11 mouse cellular contexts compared by ENCODE assay signal in the genomic region with DNA sequence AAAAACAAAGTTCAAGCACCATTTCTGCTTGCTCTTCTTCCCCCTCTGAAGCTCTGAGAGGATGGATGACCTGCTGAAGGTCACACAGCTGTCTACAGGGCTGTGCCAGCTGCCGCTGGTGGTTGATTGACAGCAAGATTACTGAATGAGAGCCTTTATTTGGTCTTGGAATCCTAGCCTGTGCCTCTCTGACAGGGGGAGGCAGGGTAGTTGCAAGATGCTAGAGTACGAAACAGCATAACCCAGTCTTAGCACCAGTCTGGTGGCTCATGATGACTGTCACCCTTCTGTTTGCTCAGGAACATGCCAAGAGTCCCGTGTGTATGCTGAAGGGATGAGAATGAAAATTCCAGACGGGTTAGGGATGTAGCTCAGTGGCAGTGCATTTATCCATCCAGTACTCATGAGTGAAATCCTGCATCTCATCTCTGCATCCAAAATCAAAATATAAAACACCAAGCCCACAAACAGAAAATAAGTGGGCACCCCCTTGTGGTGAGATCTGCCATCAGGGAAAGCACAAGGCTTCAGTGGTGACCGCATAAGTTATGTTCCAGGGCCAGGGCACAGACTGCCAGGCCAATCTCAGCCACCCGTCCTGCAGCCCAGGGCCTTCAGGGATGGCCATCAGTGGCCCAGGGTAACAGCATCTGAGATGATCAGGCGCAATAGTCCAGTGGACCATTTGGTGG. TPM values are rescaled to one million over a fixed set of nuclear protein-coding genes. Genes with fewer than 3 reads are reported as not detected.
A peak's percentile ranks its signal among the peaks of the same experiment; 100 is the strongest.
DNase-seq lines count a peak whose midpoint lies in the region; ATAC-seq lines count a peak whose summit lies in the region.
"Had no signal": no experiment of that assay in that cellular context is flagged by ENCODE, and none has a peak within 500 bp of the region (broad histone marks: within the 10 kb centered on the region; RNA-seq: fewer than 3 reads in every experiment).

No protein-coding gene starts in this region.

- H3K9me3 ChIP-seq in hindbrain, embryonic 11.5 days (ENCODE audit: control insufficient read depth, low read length) = no peaks in the 10 kb centered on the region
- no peaks in the 10 kb centered on the region for H3K9me3 ChIP-seq in hindbrain, embryonic 14.5 days (ENCODE audit: control insufficient read depth, low read length)
- H3K9me3 ChIP-seq in hindbrain, embryonic 12.5 days (replicated peaks) = no peaks in the 10 kb centered on the region

- ATAC-seq in hindbrain, embryonic 11.5 days (ENCODE audit: low FRiP score) = no peak
- ATAC-seq in hindbrain, embryonic 14.5 days (ENCODE audit: low FRiP score) = no peak
- no peak for ATAC-seq in hindbrain, embryonic 12.5 days (ENCODE audit: low FRiP score)

- H3K9ac ChIP-seq in hindbrain, embryonic 11.5 days (ENCODE audit: low read depth, low read length) = no peak overlapping the region
- H3K9ac ChIP-seq in hindbrain, embryonic 14.5 days = no peak overlapping the region
- no peak overlapping the region for H3K9ac ChIP-seq in hindbrain, embryonic 12.5 days

- no peak overlapping the region for H3K4me3 ChIP-seq in hindbrain, embryonic 11.5 days (ENCODE audit: low read depth, low read length)
- H3K4me3 ChIP-seq in hindbrain, embryonic 14.5 days (replicated peaks; ENCODE audit: low read length) = no peak overlapping the region
- no peak overlapping the region for H3K4me3 ChIP-seq in hindbrain, embryonic 12.5 days

- no peaks in the 10 kb centered on the region; the same call in 1 of the 2 replicates for H3K4me1 ChIP-seq in hindbrain, embryonic 11.5 days (replicated peaks; ENCODE audit: control insufficient read depth, insufficient read depth, low read length)
- H3K4me1 ChIP-seq in hindbrain, embryonic 14.5 days (replicated peaks; ENCODE audit: control insufficient read depth, insufficient read depth, low read length) = no peaks in the 10 kb centered on the region
- H3K4me1 ChIP-seq in hindbrain, embryonic 12.5 days = peaks cover 5% of the 10 kb centered on the region; the same call in 1 of the 2 replicates

- H3K36me3 ChIP-seq in hindbrain, embryonic 11.5 days (ENCODE audit: control insufficient read depth, insufficient read depth, low read length) = no peaks in the 10 kb centered on the region
- H3K36me3 ChIP-seq in hindbrain, embryonic 14.5 days (replicated peaks; ENCODE audit: control insufficient read depth, insufficient read depth) = no peaks in the 10 kb centered on the region
- H3K36me3 ChIP-seq in hindbrain, embryonic 12.5 days = no peaks in the 10 kb centered on the region

- WGBS in hindbrain, embryonic 11.5 days = 79% methylated on average over 7 of the region's 7 CpGs
- 72% methylated on average over 7 of the region's 7 CpGs for WGBS in hindbrain, embryonic 14.5 days
- 77% methylated on average over 7 of the region's 7 CpGs for WGBS in hindbrain, embryonic 12.5 days

- no peak overlapping the region for H3K27ac ChIP-seq in hindbrain, embryonic 11.5 days (ENCODE audit: low read depth, low read length)
- no peak overlapping the region for H3K27ac ChIP-seq in hindbrain, embryonic 14.5 days
- H3K27ac ChIP-seq in hindbrain, embryonic 12.5 days = no peak overlapping the region
- H3K27ac ChIP-seq: macrophage had no signal

- H3K4me2 ChIP-seq in hindbrain, embryonic 11.5 days (replicated peaks; ENCODE audit: low read depth, low read length) = no peak overlapping the region
- H3K4me2 ChIP-seq in hindbrain, embryonic 14.5 days (replicated peaks) = no peak overlapping the region
- H3K4me2 ChIP-seq in hindbrain, embryonic 12.5 days (replicated peaks) = no peak overlapping the region

- no peaks in the 10 kb centered on the region for H3K27me3 ChIP-seq in hindbrain, embryonic 11.5 days (ENCODE audit: control insufficient read depth, insufficient read depth, low read length)
- no peaks in the 10 kb centered on the region; the same call in 1 of the 2 replicates for H3K27me3 ChIP-seq in hindbrain, embryonic 14.5 days (ENCODE audit: control insufficient read depth, insufficient read depth, low read length)
- no peaks in the 10 kb centered on the region for H3K27me3 ChIP-seq in hindbrain, embryonic 12.5 days

- DNase-seq in hindbrain, embryonic 11.5 days (ENCODE audit: low spot score) = peak; percentile 18
- no peak for DNase-seq in hindbrain, embryonic 14.5 days (ENCODE audit: low spot score)
- peak; percentile 55 for DNase-seq in thymus, postnatal 4 days
- no peak for DNase-seq in thymus, postnatal 10 days (ENCODE audit: low spot score in 2 of 2)
- peak; percentile 25 to 28 for DNase-seq in layer of hippocampus, postnatal 36 days
- DNase-seq in ovary, postnatal 14 days (ENCODE audit: low spot score) = no peak
- no peak for DNase-seq in heart, adult 9 months (ENCODE audit: low spot score in 2 of 2)
- DNase-seq: embryo, embryonic 11 days had no signal

RNA-seq across cellular contexts. Expression of gene Dhcr24, which starts 32.8 kb away (rescaled TPM):
- polyA plus RNA-seq in hindbrain, embryonic 11.5 days (2014; fragmentation: Nextera tagmentation; extraction: Ambion mirVana) = 29.6 and 34.9 TPM in 2 replicates
- polyA plus RNA-seq in hindbrain, embryonic 14.5 days (2014; fragmentation: Nextera tagmentation; extraction: Ambion mirVana) = 25.7 and 27.1 TPM in 2 replicates
- 10 to 100 TPM; 58.8 to 61.0 TPM for total RNA-seq in layer of hippocampus, postnatal 36 days (2021)
- polyA plus RNA-seq in hindbrain, embryonic 12.5 days (2016; fragmentation: Nextera tagmentation; extraction: Ambion mirVana) = 6.9 and 7.3 TPM in 2 replicates

RNA-seq across cellular contexts. Expression of gene Bsnd, which starts 35.9 kb away (rescaled TPM):
- not detected in 2 replicates for polyA plus RNA-seq in hindbrain, embryonic 11.5 days (2014; fragmentation: Nextera tagmentation; extraction: Ambion mirVana)
- polyA plus RNA-seq in hindbrain, embryonic 14.5 days (2014; fragmentation: Nextera tagmentation; extraction: Ambion mirVana) = not detected in 2 replicates
- not detected for total RNA-seq in layer of hippocampus, postnatal 36 days (2021)
- polyA plus RNA-seq in hindbrain, embryonic 12.5 days (2016; fragmentation: Nextera tagmentation; extraction: Ambion mirVana) = 0.08 TPM in 1 of 2 replicates, not detected in the other
- total RNA-seq: layer of hippocampus, adult 18-20 months had no signal
- polyA plus RNA-seq: macrophage had no signal

Comparison
In these comparisons a context has a peak if more than half of its experiments do, and no peak if none do; other contexts are left out.
1. DNase-seq: peak in hindbrain, embryonic 11.5 days (single experiment), thymus, postnatal 4 days (single experiment) and layer of hippocampus, postnatal 36 days (2 of 2); none in hindbrain, embryonic 14.5 days (single experiment), thymus, postnatal 10 days (0 of 2), ovary, postnatal 14 days (single experiment) and heart, adult 9 months (0 of 2).